In genomic region chr2:163031289-163031688, GRCm38 (mm10) we compare ENCODE assay signal across 26 mouse cellular contexts. TPM values are rescaled to one million over a fixed set of nuclear protein-coding genes. Genes with fewer than 3 reads are reported as not detected.
"Had no signal": no experiment of that assay in that cellular context is flagged by ENCODE, and none has a peak within 500 bp of the region (broad histone marks: within the 10 kb centered on the region; RNA-seq: fewer than 3 reads in every experiment).

No protein-coding gene starts in this region.

- H3K4me3 ChIP-seq: lung, embryonic 15.5 days; megakaryocyte, embryonic 14.5 days; midbrain, embryonic 13.5 days; midbrain, embryonic 15.5 days; neural tube, embryonic 12.5 days had no signal

- H3K4me1 ChIP-seq: lung, embryonic 15.5 days; megakaryocyte, embryonic 14.5 days; midbrain, embryonic 13.5 days; midbrain, embryonic 15.5 days; neural tube, embryonic 12.5 days had no signal

- H3K9ac ChIP-seq: liver, postnatal 0 days; lung, embryonic 15.5 days; midbrain, embryonic 13.5 days; midbrain, embryonic 15.5 days; neural tube, embryonic 12.5 days had no signal

- H3K9me3 ChIP-seq: lung, embryonic 15.5 days; megakaryocyte, embryonic 14.5 days; midbrain, embryonic 13.5 days; midbrain, embryonic 15.5 days; neural tube, embryonic 12.5 days had no signal

- H3K27me3 ChIP-seq: lung, embryonic 15.5 days; megakaryocyte, embryonic 14.5 days; midbrain, embryonic 13.5 days; midbrain, embryonic 15.5 days; neural tube, embryonic 12.5 days had no signal

- DNase-seq: liver, postnatal 0 days; lung, adult 2 months; lung, postnatal 14 days; lung, postnatal 36 days; right cerebral cortex, postnatal 14 days; spleen, adult 18-20 months; thymus, adult 18-20 months; thymus, postnatal 25 days; thymus, postnatal 4 days had no signal

- H3K27ac ChIP-seq: lung, embryonic 15.5 days; macrophage; midbrain, embryonic 13.5 days; midbrain, embryonic 15.5 days; neural tube, embryonic 12.5 days had no signal

RNA-seq across cellular contexts. Expression of gene Mybl2, which starts 23.2 kb away (rescaled TPM):
- total RNA-seq: monocyte, adult 5-6 weeks had no signal

RNA-seq across cellular contexts. Expression of gene Sgk2, which starts 44.2 kb away (rescaled TPM):
- total RNA-seq: megakaryocyte progenitor cell, adult 5-6 weeks; midbrain, postnatal 0 days; monocyte, adult 5-6 weeks; neutrophil, adult 5-6 weeks had no signal
- polyA plus RNA-seq: lung, embryonic 15.5 days; macrophage; midbrain, embryonic 11.5 days; midbrain, embryonic 13.5 days; midbrain, postnatal 0 days; neural tube, embryonic 12.5 days; stomach, embryonic 14.5 days had no signal

RNA-seq across cellular contexts. Expression of gene Gtsf1l, which starts 56.4 kb away (rescaled TPM):
- total RNA-seq: midbrain, postnatal 0 days; monocyte, adult 5-6 weeks; neutrophil, adult 5-6 weeks had no signal
- polyA plus RNA-seq: liver, postnatal 0 days; lung, adult 2 months; lung, embryonic 15.5 days; macrophage; midbrain, embryonic 11.5 days; midbrain, embryonic 13.5 days; midbrain, embryonic 15.5 days; midbrain, postnatal 0 days; neural tube, embryonic 12.5 days; neural tube, embryonic 14.5 days; small intestine, adult 2 months; stomach, embryonic 14.5 days; stomach, embryonic 16.5 days; thymus, postnatal 0 days; urinary bladder, adult 2 months had no signal
